Mouse (Mus musculus): ENCODE measurements around the gene Phactr1. TPM values are rescaled to one million over a fixed set of nuclear protein-coding genes. Genes with fewer than 3 reads are reported as not detected.

The Phactr1 gene
- polyA plus RNA-seq, 1 experiment, result not detected

- no peaks in the 10 kb centered on the region for H3K27me3 ChIP-seq (ENCODE audit: control insufficient read depth)
- TF ChIP-seq GATA1 (IDR thresholded peaks at IDR 0.05; ENCODE audit: low read length), result no peak
- TF ChIP-seq TAL1 (IDR thresholded peaks at IDR 0.05; ENCODE audit: low read length), result no peak
- peaks cover 7% of the 10 kb centered on the region for H3K36me3 ChIP-seq (ENCODE audit: control insufficient read depth)
- no peak overlapping the region for H3K4me3 ChIP-seq (replicated peaks)
- H3K9me3 ChIP-seq (ENCODE audit: control insufficient read depth, low read length), result no peaks in the 10 kb centered on the region
- H3K4me1 ChIP-seq (ENCODE audit: control insufficient read depth), result no peaks in the 10 kb centered on the region
These were observed 479.0 kb downstream of the Phactr1 start for GRCm38 (mm10) chr13:43159429-43159828.

GRCm38 (mm10) chr13:43167721-43168120, 487.3 kb downstream of the Phactr1 start:
- no peaks in the 10 kb centered on the region for H3K9me3 ChIP-seq (ENCODE audit: control insufficient read depth, low read length)

GRCm38 (mm10) chr13:43171020-43171710, 490.7 kb downstream of the Phactr1 start, which contains the start of gene Tbc1d7:
Gene Tbc1d7 (minus strand): TSS chr13:43171501.
- Histone ChIP-seq H3K9me3 (ENCODE audit: control insufficient read depth, low read length) (no peaks in the 10 kb centered on the region), H3K27me3 (ENCODE audit: control insufficient read depth) (no peaks in the 10 kb centered on the region), H3K36me3 (ENCODE audit: control insufficient read depth) (no peaks in the 10 kb centered on the region), H3K4me1 (ENCODE audit: control insufficient read depth) (peaks cover 29% of the 10 kb centered on the region), H3K4me3 (replicated peaks) (peak within 1 kb of the TSS; percentile 82)
- TF ChIP-seq TAL1 (IDR thresholded peaks at IDR 0.05; ENCODE audit: low read length) (no peak), GATA1 (IDR thresholded peaks at IDR 0.05; ENCODE audit: low read length) (no peak)

More at GRCm38 (mm10) chr13:43167721-43168120, 487.3 kb downstream of the Phactr1 start:
- Histone ChIP-seq H3K27me3 (ENCODE audit: control insufficient read depth) (no peaks in the 10 kb centered on the region), H3K4me1 (ENCODE audit: control insufficient read depth) (peaks cover 23% of the 10 kb centered on the region), H3K36me3 (ENCODE audit: control insufficient read depth) (peaks cover 7% of the 10 kb centered on the region), H3K4me3 (replicated peaks) (no peak overlapping the region)
- TF ChIP-seq TAL1 (IDR thresholded peaks at IDR 0.05; ENCODE audit: low read length) (no peak), GATA1 (IDR thresholded peaks at IDR 0.05; ENCODE audit: low read length) (no peak)

DNA sequence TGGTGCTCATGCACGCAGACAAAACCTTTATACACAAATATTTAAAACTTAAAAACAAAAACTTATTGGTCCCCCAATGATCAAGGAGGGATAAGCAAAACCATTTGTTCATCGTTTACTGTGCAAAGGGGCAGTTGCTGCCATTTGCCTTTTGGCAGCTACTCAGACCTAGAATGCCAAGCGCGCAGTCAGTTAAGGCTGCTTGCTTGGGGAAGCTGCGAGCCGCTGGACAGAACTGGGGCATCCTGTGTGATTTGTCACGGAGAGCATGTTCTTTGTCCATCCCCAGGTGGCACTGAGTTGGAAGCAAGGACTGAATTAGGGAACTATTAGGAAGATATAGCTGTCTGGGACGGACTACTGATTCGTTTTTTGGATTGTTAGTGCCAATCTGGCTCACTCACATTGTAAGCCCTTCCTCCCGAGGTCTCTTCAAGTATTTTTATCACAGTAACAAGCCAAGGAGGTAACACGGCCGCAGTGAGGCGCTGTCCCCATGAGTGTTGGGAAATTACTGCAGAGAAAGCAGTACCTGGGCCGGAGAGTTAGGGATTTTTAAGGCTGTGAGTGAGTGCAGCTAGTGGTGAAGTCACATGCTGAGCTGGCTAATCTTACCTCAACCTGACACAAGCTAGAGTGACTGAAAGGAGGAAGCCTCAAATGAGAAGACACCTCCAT, 491.8 kb downstream of the Phactr1 start:
- TF ChIP-seq GATA1 (IDR thresholded peaks at IDR 0.05; ENCODE audit: low read length) (no peak), TAL1 (IDR thresholded peaks at IDR 0.05; ENCODE audit: low read length) (no peak)
- Histone ChIP-seq H3K9me3 (ENCODE audit: control insufficient read depth, low read length) (no peaks in the 10 kb centered on the region), H3K4me1 (ENCODE audit: control insufficient read depth) (peaks cover 29% of the 10 kb centered on the region), H3K27me3 (ENCODE audit: control insufficient read depth) (no peaks in the 10 kb centered on the region), H3K4me3 (replicated peaks) (peak overlapping the region; percentile 82), H3K36me3 (ENCODE audit: control insufficient read depth) (no peaks in the 10 kb centered on the region)

GRCm38 (mm10) chr13:43173262-43173661, 492.8 kb downstream of the Phactr1 start:
- no peak for TF ChIP-seq GATA1 (IDR thresholded peaks at IDR 0.05; ENCODE audit: low read length)
- no peak for TF ChIP-seq TAL1 (IDR thresholded peaks at IDR 0.05; ENCODE audit: low read length)
- no peaks in the 10 kb centered on the region for H3K36me3 ChIP-seq (ENCODE audit: control insufficient read depth)
- peaks cover 29% of the 10 kb centered on the region for H3K4me1 ChIP-seq (ENCODE audit: control insufficient read depth)
- no peaks in the 10 kb centered on the region for H3K27me3 ChIP-seq (ENCODE audit: control insufficient read depth)
- H3K9me3 ChIP-seq (ENCODE audit: control insufficient read depth, low read length), result no peaks in the 10 kb centered on the region
- H3K4me3 ChIP-seq (replicated peaks), result no peak overlapping the region

- H3K9me3 ChIP-seq (ENCODE audit: control insufficient read depth, low read length), result no peaks in the 10 kb centered on the region
- H3K4me3 ChIP-seq (replicated peaks), result no peak overlapping the region
- peaks cover 18% of the 10 kb centered on the region for H3K27me3 ChIP-seq (ENCODE audit: control insufficient read depth)
- TF ChIP-seq TAL1 (IDR thresholded peaks at IDR 0.05; ENCODE audit: low read length), result no peak
- no peak for TF ChIP-seq GATA1 (IDR thresholded peaks at IDR 0.05; ENCODE audit: low read length)
- no peaks in the 10 kb centered on the region for H3K36me3 ChIP-seq (ENCODE audit: control insufficient read depth)
- H3K4me1 ChIP-seq (ENCODE audit: control insufficient read depth), result peaks cover 35% of the 10 kb centered on the region
These were observed 496.3 kb downstream of the Phactr1 start for GRCm38 (mm10) chr13:43176676-43177075.

GRCm38 (mm10) chr13:43177317-43177716, 496.9 kb downstream of the Phactr1 start:
- no peak overlapping the region for H3K4me3 ChIP-seq (replicated peaks)
- peaks cover 22% of the 10 kb centered on the region for H3K27me3 ChIP-seq (ENCODE audit: control insufficient read depth)
- peaks cover 33% of the 10 kb centered on the region for H3K4me1 ChIP-seq (ENCODE audit: control insufficient read depth)
- H3K36me3 ChIP-seq (ENCODE audit: control insufficient read depth), result no peaks in the 10 kb centered on the region
- TF ChIP-seq GATA1 (IDR thresholded peaks at IDR 0.05; ENCODE audit: low read length) (no peak), TAL1 (IDR thresholded peaks at IDR 0.05; ENCODE audit: low read length) (no peak)
- H3K9me3 ChIP-seq (ENCODE audit: control insufficient read depth, low read length), result no peaks in the 10 kb centered on the region

DNA sequence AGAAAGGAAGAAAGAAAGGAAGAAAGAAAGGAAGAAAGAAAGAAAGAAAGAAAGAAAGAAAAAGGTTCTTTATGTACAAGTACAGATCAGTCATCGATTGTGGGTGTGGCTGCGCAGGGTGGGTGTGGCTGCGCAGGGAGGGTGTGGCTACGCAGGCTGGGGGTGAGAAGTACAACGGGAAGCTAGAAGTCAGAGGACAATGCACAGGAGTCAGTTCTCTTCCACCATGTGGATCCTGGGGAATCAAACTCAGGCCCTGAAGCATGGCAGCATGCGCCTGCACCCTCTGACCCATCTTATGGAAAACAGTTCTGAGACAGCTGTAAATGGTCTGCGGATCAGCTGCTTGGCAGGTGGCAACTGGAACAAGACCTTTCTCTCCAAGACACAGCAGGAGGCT, 500.7 kb downstream of the Phactr1 start:
- Histone ChIP-seq H3K9me3 (ENCODE audit: control insufficient read depth, low read length) (no peaks in the 10 kb centered on the region), H3K36me3 (ENCODE audit: control insufficient read depth) (no peaks in the 10 kb centered on the region), H3K27me3 (ENCODE audit: control insufficient read depth) (peaks cover 33% of the 10 kb centered on the region), H3K4me3 (replicated peaks) (no peak overlapping the region), H3K4me1 (ENCODE audit: control insufficient read depth) (peaks cover 37% of the 10 kb centered on the region)
- no peak for TF ChIP-seq GATA1 (IDR thresholded peaks at IDR 0.05; ENCODE audit: low read length)
- TF ChIP-seq TAL1 (IDR thresholded peaks at IDR 0.05; ENCODE audit: low read length), result no peak

GRCm38 (mm10) chr13:43182465-43183201, 502.2 kb downstream of the Phactr1 start:
- Histone ChIP-seq H3K36me3 (ENCODE audit: control insufficient read depth) (no peaks in the 10 kb centered on the region), H3K9me3 (ENCODE audit: control insufficient read depth, low read length) (no peaks in the 10 kb centered on the region), H3K4me1 (ENCODE audit: control insufficient read depth) (peaks cover 37% of the 10 kb centered on the region), H3K4me3 (replicated peaks) (no peak overlapping the region), H3K27me3 (ENCODE audit: control insufficient read depth) (peaks cover 35% of the 10 kb centered on the region)
- TF ChIP-seq GATA1 (IDR thresholded peaks at IDR 0.05; ENCODE audit: low read length) (no peak), TAL1 (IDR thresholded peaks at IDR 0.05; ENCODE audit: low read length) (no peak)

Measured in erythroblast, embryonic 14.5 days (primary cell).